Mouse (Mus musculus): ENCODE data around the gene Zcrb1. TPM values are rescaled to one million over a fixed set of nuclear protein-coding genes. Genes with fewer than 3 reads are reported as not detected.

The Zcrb1 gene
- total and polyA plus RNA-seq, 3 experiments = 49.1 to 146 (median 60.3) TPM

DNA sequence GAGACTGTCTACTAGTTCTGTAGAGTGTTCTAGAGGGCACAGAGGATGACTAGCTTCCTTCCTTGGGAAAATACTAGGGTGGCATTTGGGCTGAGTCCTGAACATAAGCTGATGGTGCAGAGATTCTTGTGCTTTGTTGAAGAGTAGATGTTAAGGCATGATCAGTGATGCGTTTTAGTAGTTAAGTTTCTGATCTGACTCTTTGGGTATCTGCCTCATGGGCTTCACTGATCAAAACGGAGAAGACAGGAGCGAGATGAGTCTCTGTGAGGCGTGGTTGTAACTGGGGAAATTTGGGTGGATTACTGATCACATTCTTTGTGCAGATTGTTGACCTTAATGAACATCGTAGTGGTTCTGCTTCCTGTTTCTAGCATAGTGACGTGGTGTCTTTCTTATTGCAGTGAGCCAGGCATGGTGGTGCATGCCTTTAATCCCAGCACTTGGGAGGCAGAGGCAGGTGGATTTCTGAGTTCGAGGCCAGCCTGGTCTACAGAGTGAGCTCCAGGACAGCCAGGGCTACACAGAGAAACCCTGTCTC lies 7.4 kb upstream of the Zcrb1 start:
- Histone ChIP-seq H3K9ac (ENCODE audit: insufficient read depth, low read depth) (no peak overlapping the region), H3K27me3 (replicated peaks) (no peaks in the 10 kb centered on the region), H3K27ac (ENCODE audit: insufficient read depth, low read depth) (no peak overlapping the region), H3K4me1 (ENCODE audit: control insufficient read depth in 1 of 2, insufficient read depth in 2 of 2) (peaks cover 0 to 29% of the 10 kb centered on the region in 2 experiments; a peak in 2 of 4 replicates), H3K4me3 (replicated peaks in 1 of 3; ENCODE audit: low read depth in 2 of 3, low read length in 2 of 3, poor library complexity in 1 of 3) (no peak overlapping the region), H3K9me3 (replicated peaks; ENCODE audit: low read length) (no peaks in the 10 kb centered on the region), H3K36me3 (replicated peaks in 1 of 2; ENCODE audit: control insufficient read depth in 1 of 2, insufficient read depth in 1 of 2, low read length in 1 of 2) (peaks cover 5 to 59% of the 10 kb centered on the region in 2 experiments), H3K79me2 (replicated peaks; ENCODE audit: control insufficient read depth, extremely low read depth, insufficient read depth, poor library complexity, severe bottlenecking) (peaks cover 42% of the 10 kb centered on the region), H3K4me2 (ENCODE audit: insufficient read depth, low read depth, poor library complexity, severe bottlenecking) (no peak overlapping the region)
- in situ Hi-C loops (cut with MboI; ENCODE audit: low pct_ligation_motif_present, low pct_unique_long_range_greater_than_20kb, low sequenced_read_pairs) (no loop called here), dilution Hi-C loops (cut with MboI; ENCODE audit: extremely low pct_ligation_motif_present, extremely low pct_unique_long_range_greater_than_20kb, low sequenced_read_pairs) (no loop called here)
- TF ChIP-seq USF2 (conservative IDR thresholded peaks at IDR 0.05; ENCODE audit: low read depth, low read length) (no peak), SIN3A (IDR thresholded peaks at IDR 0.05; ENCODE audit: low read length) (no peak), MEF2A (IDR thresholded peaks at IDR 0.05; ENCODE audit: borderline replicate concordance, low read depth, low read length) (no peak), TCF12 (IDR thresholded peaks at IDR 0.05; ENCODE audit: low read depth, low read length) (no peak), ZNF384 (IDR thresholded peaks at IDR 0.05; ENCODE audit: low read depth, low read length) (no peak), ZKSCAN1 (IDR thresholded peaks at IDR 0.05; ENCODE audit: borderline replicate concordance, low read depth, low read length) (no peak), EP300 (IDR thresholded peaks at IDR 0.05; ENCODE audit: low read length) (no peak), GABPA (IDR thresholded peaks at IDR 0.05; ENCODE audit: insufficient replicate concordance, low read depth, low read length) (no peak), TBP (conservative IDR thresholded peaks at IDR 0.05; ENCODE audit: low read depth, low read length) (no peak), UBTF (IDR thresholded peaks at IDR 0.05; ENCODE audit: low read depth, low read length) (no peak), ELF1 (IDR thresholded peaks at IDR 0.05; ENCODE audit: low read depth, low read length) (no peak), PAX5 (IDR thresholded peaks at IDR 0.05; ENCODE audit: low read length) (no peak), USF1 (IDR thresholded peaks at IDR 0.05; ENCODE audit: low read depth, low read length) (no peak), MAFK (IDR thresholded peaks at IDR 0.05; ENCODE audit: insufficient replicate concordance, low read length) (no peak), CTCF (conservative IDR thresholded peaks at IDR 0.05 in 1 of 2, IDR thresholded peaks at IDR 0.05 in 1 of 2; ENCODE audit: low read depth in 2 of 2, low read length in 2 of 2) (no peak), RCOR1 (conservative IDR thresholded peaks at IDR 0.05; ENCODE audit: low read depth, low read length) (no peak)
- DNase-seq (ENCODE audit: extremely low read depth) = no peak

DNA sequence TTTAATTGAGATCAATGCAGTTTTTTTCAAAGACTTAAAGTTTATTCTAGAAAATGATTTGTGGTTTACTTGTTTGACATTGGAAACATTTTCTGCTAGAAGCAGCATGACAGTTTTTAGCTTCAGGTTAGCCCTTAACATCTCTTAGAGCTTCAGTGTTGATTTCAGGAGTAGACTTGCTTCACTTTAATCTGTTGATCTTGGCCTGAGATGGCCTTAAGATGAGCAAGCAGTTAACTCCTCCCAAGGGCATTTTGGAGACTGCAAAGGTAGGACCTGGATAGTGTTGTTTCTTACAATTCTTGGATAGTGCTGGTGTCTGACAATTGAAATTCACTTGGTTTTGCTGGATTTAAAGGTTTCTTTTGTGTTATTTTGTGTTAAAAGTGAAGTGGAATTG lies 6.7 kb upstream of the Zcrb1 start:
- dilution Hi-C loops (cut with MboI; ENCODE audit: extremely low pct_ligation_motif_present, extremely low pct_unique_long_range_greater_than_20kb, low sequenced_read_pairs) = no loop called here
- no peaks in the 10 kb centered on the region for H3K27me3 ChIP-seq (replicated peaks)
- H3K79me2 ChIP-seq (replicated peaks; ENCODE audit: control insufficient read depth, extremely low read depth, insufficient read depth, poor library complexity, severe bottlenecking) = peaks cover 48% of the 10 kb centered on the region
- H3K9me3 ChIP-seq (replicated peaks; ENCODE audit: low read length) = no peaks in the 10 kb centered on the region
- peaks cover 0 to 34% of the 10 kb centered on the region in 2 experiments; a peak in 2 of 4 replicates for H3K4me1 ChIP-seq (ENCODE audit: control insufficient read depth in 1 of 2, insufficient read depth in 2 of 2)
- H3K9ac ChIP-seq (ENCODE audit: insufficient read depth, low read depth) = no peak overlapping the region
- H3K36me3 ChIP-seq (replicated peaks in 1 of 2; ENCODE audit: control insufficient read depth in 1 of 2, insufficient read depth in 1 of 2, low read length in 1 of 2) = peaks cover 5 to 53% of the 10 kb centered on the region in 2 experiments
- no peak for DNase-seq (ENCODE audit: extremely low read depth)
- TF ChIP-seq TCF12 (IDR thresholded peaks at IDR 0.05; ENCODE audit: low read depth, low read length) (no peak), MEF2A (IDR thresholded peaks at IDR 0.05; ENCODE audit: borderline replicate concordance, low read depth, low read length) (no peak), JUND (conservative IDR thresholded peaks at IDR 0.05; ENCODE audit: low read depth, low read length) (no peak), GABPA (IDR thresholded peaks at IDR 0.05; ENCODE audit: insufficient replicate concordance, low read depth, low read length) (no peak), RCOR1 (conservative IDR thresholded peaks at IDR 0.05; ENCODE audit: low read depth, low read length) (no peak), JUN (IDR thresholded peaks at IDR 0.05; ENCODE audit: insufficient read depth, low read depth, low read length) (no peak), POLR2AphosphoS2 (IDR thresholded peaks at IDR 0.05; ENCODE audit: low read depth, low read length) (no peak), USF1 (IDR thresholded peaks at IDR 0.05; ENCODE audit: low read depth, low read length) (no peak), NRF1 (IDR thresholded peaks at IDR 0.05; ENCODE audit: low read depth, low read length) (no peak)
- H3K4me3 ChIP-seq (replicated peaks in 1 of 3; ENCODE audit: low read depth in 2 of 3, low read length in 2 of 3, poor library complexity in 1 of 3) = no peak overlapping the region
- in situ Hi-C loops (cut with MboI; ENCODE audit: low pct_ligation_motif_present, low pct_unique_long_range_greater_than_20kb, low sequenced_read_pairs) = no loop called here
- H3K4me2 ChIP-seq (ENCODE audit: insufficient read depth, low read depth, poor library complexity, severe bottlenecking) = no peak overlapping the region
- no peak overlapping the region for H3K27ac ChIP-seq (ENCODE audit: insufficient read depth, low read depth)

All from CH12.LX (cell line).